Mouse (Mus musculus): ENCODE results near the gene Tdp1. TPM values are rescaled to one million over a fixed set of nuclear protein-coding genes. Genes with fewer than 3 reads are reported as not detected.

The Tdp1 gene
- polyA plus RNA-seq, 1 experiment from 2014 or later: 49.9 TPM

GRCm38 (mm10) chr12:99897846-99898245 is 13.5 kb downstream of the Tdp1 start:
- DNase-seq (ENCODE audit: low spot score): no peak

- DNase-seq (ENCODE audit: low spot score): no peak
These were observed 14.0 kb downstream of the Tdp1 start for GRCm38 (mm10) chr12:99898248-99898870.

DNA sequence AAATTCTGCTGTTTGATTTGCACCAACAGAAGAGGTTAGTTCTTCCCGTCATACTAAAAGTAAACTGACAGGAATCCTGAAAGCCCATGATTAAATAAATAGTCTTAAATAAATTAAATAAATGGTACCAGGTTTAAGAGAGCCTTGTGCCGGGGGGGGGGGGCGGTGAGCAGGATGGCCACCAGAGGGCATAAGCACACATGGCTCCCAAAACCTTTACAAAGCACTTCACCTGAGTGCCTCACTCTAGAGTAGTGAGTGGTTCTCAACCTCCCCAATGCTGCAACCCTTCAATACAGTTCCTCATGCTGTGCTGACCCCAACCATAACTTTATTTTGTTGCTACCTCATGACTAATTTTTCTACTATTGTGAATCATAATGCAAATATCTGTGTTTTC is 15.7 kb downstream of the Tdp1 start:
- peak; percentile 16 for DNase-seq (ENCODE audit: low spot score)

DNA sequence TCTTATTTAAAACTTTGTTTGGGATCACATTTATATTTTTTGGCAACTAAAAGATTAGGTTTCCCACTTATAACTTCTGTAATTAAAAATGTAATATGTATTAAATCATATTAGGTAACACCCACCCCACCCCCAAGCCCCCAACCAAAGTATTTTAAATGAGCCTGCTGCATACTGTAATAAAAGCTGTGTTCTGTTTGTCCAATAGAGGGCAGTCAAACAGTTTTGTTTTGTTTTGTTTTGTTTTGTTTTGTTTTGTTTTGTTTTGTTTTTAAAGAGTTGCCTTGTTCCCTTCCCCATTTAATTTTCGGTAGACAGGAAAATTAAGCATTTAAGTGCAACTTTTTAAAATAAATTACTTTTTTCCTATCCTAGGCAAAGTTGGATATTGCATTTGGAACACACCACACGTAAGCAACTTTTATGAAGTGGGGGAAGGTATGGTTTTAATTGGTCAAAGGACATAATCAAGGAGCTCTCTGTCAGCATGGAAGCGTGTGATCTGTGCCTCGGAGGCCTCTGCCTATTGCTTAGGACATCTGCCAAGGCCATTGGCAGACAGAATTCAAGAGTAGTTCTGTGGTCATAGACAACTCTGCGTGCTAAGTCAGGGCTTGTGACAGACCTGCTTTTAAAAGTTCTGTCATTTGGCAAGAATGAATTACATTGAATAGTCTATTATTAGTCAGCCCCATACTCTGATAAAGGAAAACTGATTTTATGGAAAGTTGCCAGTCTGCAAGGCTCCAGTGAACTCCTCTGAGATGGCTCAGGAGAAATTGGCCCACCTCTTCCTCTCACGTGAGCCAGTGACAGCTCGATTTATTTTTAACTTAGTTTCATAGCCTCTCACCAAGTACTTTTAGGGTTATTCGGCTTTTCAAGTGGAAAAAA is 17.9 kb downstream of the Tdp1 start:
- no peak for DNase-seq (ENCODE audit: low spot score)

DNA sequence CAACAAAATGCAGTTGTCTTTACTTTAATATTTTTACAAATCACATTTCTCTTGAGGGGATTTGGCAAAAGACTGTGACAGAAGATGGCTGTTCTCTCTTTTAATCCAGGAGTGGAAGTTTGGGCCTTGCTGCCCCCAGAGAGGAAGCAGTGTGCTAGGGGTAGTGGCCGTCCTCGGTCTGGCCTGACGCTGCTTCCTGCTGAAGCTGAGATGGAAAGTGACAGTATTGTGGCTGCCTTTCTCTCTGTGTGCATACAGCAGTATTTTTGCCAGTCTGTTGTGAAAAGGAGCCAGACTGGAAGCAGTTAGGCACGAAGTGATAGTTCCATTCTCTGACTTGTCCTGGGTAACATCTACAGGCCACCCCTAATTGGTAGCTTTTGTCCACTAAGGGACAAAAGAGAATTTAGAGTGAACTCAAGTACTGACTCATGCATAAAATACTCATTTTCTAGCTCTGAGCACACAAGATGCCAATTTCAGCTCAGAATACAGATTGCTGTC is 18.6 kb downstream of the Tdp1 start:
- DNase-seq (ENCODE audit: low spot score): no peak

DNA sequence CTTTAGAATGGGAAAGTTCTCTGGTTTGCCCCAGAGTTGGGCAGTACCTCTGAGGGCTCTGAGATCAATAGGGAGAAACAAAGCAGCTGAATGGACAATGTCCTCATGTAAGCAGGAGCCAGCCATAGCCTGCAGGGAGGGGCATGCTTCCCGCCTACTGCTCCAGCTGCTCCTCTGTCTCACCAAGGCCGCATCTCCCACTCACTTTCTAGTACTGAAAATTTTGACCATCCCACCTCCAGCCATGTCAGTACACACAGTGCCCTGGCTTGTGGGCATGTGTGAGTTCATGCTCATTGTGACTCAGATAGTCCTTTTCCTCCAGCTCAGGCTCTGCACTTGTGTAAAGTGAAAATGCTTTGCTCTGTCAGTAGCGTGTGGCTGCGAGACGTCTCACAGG is 20.2 kb downstream of the Tdp1 start:
- DNase-seq (ENCODE audit: low spot score): no peak

DNA sequence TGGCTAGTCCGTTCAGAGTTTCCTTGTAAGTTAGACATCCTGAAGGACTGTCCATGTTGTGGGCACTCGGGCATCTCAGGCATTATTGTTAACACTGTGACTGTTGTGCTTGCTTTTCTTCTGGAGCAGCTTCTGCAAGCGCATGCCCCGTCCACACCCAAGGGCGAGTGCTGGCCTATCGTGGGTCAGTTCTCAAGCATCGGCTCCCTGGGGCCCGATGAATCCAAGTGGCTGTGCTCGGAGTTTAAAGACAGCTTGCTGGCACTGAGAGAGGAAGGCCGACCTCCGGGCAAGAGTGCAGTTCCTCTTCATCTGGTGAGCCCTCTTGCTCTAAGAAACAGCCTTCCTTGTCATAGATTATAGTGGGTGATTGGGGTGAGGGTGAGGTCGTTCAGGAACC is 27.1 kb downstream of the Tdp1 start:
- no peak for DNase-seq (ENCODE audit: low spot score)

DNA sequence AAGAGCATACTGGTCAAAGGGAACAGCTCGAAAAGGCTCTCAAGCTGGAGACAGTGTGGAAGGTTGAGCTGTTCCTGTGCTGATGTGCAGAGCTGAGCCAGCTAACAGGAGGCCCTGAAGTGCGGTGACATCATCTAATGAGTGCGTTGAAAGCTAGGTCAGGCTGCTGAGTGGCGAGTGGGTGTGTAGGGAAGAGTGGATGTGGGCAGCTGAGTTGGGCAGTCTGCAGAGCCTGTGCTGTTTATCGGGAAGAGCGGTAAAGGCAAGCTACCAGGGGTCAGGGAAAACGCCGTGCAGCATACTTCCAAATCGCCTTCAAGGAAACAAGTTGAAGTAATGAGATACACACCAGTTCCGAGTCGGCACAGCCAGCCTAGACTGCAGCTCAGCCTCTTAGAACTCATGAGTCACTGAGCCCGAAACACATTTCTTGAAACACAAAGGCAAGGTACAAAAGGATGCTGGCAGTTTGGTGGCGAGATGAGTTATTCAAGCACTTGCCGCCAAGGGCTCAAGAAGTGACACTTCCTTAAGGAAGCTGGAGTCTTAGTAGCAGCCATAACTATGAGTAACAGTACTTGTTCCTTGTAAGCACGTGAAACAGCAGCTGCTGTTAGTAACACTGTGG is 33.6 kb downstream of the Tdp1 start:
- no peak for DNase-seq (ENCODE audit: low spot score)

GRCm38 (mm10) chr12:99919636-99920035 is 35.3 kb downstream of the Tdp1 start:
- no peak for DNase-seq (ENCODE audit: low spot score)

DNA sequence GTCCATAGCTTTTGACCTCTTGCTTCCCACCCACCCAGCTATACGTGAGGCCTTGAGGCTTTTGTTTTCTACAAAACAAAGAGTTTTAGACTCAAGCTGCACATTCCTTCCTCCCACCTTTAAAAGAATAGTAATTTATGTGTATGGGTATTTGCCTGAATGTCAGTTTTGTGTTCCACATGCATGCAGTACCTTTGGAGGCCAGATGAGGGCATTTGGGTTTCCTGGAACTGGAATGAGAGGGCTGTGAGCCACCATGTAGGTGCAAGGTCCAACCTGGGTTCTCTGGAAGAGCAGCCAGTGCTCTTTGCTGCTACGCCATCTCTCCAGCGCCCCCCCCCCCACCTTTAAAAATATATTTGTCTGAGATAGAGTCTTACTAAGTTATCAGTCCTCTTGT is 36.7 kb downstream of the Tdp1 start:
- peak; percentile 25 for DNase-seq (ENCODE audit: low spot score)

- DNase-seq (ENCODE audit: low spot score): no peak
These were observed 38.9 kb downstream of the Tdp1 start for GRCm38 (mm10) chr12:99923131-99923606.

- no peak for DNase-seq (ENCODE audit: low spot score)
These were observed 39.4 kb downstream of the Tdp1 start for GRCm38 (mm10) chr12:99923703-99924102.

GRCm38 (mm10) chr12:99928311-99928710 is 44.0 kb downstream of the Tdp1 start:
- DNase-seq (ENCODE audit: low spot score): no peak

- DNase-seq (ENCODE audit: low spot score): no peak
These were observed 44.8 kb downstream of the Tdp1 start for GRCm38 (mm10) chr12:99929160-99929559.

GRCm38 (mm10) chr12:99932245-99932644 is 47.9 kb downstream of the Tdp1 start:
- no peak for DNase-seq (ENCODE audit: low spot score)

GRCm38 (mm10) chr12:99933630-99934029 is 49.3 kb downstream of the Tdp1 start:
- DNase-seq (ENCODE audit: low spot score): no peak

- DNase-seq (ENCODE audit: low spot score): no peak
These were observed 51.1 kb downstream of the Tdp1 start for GRCm38 (mm10) chr12:99935403-99935802.

- no peak for DNase-seq (ENCODE audit: low spot score)
These were observed 54.2 kb downstream of the Tdp1 start for GRCm38 (mm10) chr12:99938476-99938875.

GRCm38 (mm10) chr12:99939179-99939578 is 54.9 kb downstream of the Tdp1 start:
- no peak for DNase-seq (ENCODE audit: low spot score)

DNA sequence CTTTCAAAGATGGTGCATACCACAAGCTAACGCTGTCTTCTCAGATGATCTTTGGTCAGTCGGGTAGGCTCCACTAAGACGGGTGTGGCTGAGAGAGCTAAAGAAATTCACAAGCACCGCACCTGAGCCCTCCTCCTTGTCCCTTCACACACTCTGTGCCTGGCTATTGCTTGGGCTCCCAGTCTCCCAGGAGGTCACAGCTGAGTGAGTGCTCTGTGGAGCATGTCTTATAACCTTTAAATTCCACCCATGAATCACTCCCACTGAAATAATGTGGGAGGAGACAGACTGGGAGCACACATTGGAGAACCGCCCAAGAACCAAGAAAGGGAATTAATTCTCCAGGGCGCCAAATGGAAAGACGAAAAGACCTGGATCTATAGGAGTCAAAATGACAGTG is 56.4 kb downstream of the Tdp1 start:
- DNase-seq (ENCODE audit: low spot score): no peak

DNA sequence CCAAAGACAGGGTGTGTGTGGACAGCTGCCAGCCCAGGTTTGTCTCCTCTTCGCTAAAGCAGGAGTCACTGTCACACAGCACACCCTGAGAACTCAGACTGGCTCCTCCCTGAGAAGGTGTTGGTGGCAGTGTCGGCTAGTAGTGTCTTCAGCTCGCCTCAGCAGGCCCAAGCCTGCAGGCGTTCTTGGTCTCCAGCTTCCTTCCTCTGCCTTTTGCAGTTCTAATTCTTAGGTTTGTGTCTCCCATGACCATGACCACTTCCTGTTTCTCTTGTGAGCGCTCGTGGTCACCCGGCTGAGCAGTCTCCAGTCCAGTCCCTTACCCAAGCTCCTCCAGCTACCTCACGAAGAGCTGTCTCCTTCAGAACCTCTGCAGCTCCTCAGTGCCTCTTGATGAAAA is 58.1 kb downstream of the Tdp1 start:
- DNase-seq (ENCODE audit: low spot score): no peak

DNA sequence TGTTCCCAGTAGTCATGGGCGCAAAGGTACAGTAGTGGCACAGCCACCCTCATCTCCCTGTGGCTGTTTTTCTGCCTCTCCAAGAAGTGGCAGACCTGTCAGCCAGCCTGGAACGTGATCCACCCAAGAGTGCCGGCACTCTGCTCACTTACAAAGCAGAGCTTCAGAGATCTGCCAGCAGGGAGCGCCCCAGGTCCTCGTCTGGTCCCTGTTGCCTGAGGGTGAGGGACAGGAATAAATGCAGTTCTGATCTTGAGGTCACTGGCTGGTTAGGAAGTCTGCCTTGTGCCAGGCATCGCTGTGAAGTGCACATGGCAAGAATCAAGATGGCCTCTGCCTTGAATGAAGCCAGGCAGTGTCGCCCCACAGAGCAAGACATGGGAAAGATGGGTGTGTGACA is 68.6 kb downstream of the Tdp1 start:
- no peak for DNase-seq (ENCODE audit: low spot score)

Measured in thymus, postnatal 0 days (tissue).